Mouse (Mus musculus) kidney, postnatal 14 days (tissue): ENCODE results near the gene Fstl4.

Experiments used
- DNase-seq: peaks from one replicate; pipeline ENCODE4 v3.0.0; 2022; ENCODE audit warnings: mixed read lengths

The Fstl4 gene

DNA sequence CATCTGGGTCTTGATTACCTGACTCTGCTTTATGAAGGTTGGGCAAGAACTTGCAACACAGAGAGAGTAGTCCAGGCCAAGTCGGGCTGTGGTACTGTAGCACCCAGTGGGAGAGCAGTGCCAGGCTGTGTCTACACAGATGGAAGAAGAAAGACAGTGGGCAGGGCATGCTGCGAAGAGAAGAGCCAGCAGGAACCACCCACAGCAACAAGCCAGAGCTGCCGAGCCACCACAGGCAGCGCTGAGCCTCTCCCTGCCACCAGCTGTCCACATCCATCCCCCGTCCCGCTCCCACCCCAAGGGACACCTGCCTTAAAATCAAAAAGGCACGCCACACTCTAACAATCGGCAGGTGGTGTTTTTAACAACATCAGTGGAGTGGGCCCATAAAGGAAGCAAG is 332.9 kb downstream of the Fstl4 start:
- no peak for DNase-seq

DNA sequence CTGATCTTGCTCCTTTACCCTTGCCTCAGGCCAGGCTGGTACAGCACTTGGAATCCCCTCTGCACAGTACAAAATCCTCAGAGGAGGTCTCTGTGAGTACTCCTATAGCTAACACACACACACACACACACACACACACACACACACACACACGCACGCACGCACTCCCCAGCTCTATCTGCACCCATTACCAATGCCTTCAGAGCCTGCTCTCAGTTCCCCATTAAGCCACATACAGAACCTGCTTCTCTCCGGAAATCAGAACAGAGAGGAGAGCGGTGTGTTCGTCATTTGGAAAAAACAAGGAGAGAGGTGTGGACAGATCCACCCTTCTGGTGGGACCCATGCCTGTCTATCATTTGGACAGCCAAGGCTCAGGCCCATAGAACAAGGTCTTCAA is 333.4 kb downstream of the Fstl4 start:
- no peak for DNase-seq

DNA sequence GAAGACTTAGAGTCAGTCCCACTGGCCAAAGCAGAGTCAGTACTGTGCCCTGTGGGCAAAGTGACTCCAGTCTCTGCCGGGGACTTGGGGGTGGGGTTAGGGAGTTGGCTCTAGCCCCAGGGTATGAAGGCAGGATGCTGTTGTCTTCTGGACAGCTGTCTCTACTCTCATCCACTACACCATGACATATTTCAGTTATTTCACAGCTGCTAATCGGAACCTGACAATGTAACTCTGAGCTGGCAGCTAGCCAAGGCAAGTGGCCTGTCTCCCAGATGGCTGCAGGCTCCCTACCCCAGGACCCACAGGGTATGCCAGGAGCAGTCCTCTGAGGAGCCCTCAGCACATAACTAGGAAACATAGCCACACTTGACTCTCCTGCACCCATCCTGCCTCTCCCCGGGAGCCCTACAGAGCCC is 334.4 kb downstream of the Fstl4 start:
- peak; percentile 18 for DNase-seq

DNA sequence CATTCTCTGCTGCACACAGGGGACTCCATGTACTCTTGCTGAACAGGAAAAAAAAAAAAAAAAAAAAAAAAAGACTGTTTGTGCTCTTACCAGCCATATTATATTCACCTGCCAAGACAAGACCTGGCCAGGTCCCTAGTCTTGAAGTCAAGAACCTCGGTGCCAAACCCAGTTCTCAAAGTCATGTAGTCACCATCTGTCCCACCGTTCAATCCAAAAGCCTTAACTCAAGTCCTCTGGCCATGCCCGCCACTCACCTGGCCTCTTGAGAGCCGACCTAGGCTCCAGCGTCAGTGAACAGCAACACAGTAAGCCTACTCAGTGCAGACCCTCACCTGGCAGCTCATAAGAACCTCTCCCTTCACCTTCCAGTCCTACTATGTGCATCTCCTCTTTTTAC is 334.9 kb downstream of the Fstl4 start:
- DNase-seq: no peak

DNA sequence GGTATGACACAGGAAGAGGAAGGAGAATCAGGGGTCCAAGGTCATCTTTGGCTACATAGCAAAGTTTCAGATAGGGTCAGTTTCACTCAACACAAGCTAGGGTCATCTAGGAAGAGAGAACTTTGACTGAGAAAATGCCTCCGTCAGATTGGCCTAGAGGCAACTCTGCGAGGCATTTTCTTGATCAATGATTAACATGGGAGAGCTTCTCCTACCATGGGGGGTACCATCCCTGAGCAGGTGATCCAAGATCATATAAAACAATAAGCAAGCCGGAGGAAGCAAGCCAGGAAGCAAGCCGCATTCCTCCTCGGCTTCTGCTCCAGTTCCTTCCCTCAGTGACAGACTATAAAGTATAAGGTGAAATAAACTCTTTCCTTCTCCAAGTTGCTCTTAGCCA is 337.3 kb downstream of the Fstl4 start:
- peak; percentile 44 for DNase-seq

DNA sequence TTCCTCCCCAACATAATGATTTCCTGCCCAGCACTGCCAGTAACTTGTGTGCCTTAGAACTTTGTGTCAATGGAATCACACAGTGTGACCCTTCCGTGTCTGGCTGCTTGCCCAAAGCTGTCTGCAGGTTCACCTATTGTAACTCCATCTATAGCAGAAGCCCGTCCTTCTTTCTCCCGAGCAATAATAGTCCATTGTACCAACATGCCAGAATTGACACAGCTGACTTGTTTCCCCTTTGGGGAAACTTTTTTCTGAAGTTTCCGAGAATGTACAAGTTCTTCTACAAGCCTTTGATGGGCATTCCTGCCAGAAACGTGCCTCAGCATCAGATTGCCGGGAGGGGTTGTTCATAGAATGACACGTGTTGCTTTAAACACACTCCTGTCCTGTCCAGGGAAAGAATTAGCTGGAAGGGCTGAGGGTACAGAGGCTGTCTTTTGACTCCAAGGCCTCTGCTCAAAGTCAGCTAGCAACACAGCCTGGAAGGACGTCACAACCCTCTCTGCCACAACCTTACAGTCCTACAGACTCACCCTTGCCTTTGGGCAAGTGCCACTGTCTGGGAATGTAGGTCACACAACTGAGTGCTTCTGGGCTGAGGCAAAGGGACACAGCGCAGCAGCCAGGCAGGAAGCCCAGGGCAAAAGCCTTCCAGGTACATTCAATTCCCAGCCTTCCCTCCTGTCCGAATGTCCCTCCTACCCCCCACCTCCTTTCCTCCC is 339.3 kb downstream of the Fstl4 start:
- peak; percentile 51 for DNase-seq

DNA sequence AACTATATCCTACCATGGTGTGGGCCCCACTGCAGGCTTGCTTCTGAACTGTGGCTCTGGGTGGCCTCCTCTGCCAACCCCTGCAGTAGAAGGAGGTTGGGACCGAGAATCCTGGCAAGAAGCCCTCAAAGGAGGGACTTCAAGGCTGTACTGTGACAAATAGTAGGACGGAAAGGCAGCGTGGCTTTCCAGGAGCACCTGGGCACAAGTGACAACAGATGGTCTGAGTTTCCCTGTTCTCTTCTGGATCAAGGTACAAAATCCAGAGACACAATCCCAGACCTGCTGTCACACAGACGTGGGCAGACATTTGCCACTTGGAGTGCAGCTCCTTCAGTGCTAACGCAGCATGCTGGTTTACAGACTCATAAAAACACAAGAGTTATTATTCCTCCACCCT is 343.3 kb downstream of the Fstl4 start:
- no peak for DNase-seq

DNA sequence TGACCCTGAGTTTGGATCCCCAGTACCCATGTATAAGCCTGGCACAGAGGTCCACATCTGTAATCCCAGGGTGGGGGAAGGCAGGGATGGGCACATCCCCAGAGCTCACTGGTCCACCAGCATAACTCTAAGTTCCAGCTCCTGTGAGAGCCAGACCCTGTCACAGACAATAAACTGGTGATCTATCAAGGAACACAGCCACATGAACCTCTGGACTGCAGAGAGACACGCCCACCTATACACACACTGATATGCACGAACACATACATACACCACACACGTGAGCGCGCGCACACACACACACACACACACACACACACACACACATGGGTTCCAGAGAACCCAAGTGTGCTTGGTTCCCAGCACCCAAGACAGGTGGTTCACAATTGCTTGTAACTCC is 344.4 kb downstream of the Fstl4 start:
- DNase-seq: no peak

DNA sequence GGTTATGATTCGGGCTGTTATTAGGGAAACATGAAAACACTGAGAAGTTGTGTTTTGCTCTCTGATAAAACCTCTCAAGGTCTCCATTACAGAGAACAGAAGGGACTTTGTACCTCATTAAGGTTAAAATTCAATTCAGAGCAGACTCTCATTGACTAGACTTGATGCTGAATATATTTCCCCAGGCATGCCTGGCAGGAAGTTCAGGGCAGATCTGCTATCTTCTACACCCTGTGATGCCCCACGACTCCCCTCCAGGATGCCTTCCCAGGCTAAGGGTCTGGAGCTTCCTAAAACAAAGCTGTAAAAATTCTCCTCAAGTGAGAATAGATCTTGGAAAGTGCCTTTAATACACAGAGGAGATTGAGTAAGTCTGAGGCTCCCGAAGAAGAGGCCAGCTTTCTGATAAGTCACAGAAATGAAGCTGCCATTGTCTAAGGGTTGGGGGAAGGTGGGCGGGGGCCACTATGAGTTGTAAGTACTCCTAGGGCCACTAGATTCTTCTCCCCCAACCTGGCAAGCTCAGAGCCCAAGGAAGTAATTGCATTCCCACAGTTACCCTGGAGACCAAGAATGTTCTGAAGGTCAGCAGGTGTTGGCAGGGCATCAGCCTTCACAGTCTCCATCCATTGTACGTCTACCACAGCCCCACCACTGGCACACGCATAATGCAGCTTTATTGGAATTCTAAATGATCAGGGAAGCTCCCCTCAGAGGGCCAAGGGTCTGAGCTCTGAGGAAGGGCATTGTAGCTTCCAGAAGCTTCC is 345.4 kb downstream of the Fstl4 start:
- DNase-seq: peak; percentile 68

DNA sequence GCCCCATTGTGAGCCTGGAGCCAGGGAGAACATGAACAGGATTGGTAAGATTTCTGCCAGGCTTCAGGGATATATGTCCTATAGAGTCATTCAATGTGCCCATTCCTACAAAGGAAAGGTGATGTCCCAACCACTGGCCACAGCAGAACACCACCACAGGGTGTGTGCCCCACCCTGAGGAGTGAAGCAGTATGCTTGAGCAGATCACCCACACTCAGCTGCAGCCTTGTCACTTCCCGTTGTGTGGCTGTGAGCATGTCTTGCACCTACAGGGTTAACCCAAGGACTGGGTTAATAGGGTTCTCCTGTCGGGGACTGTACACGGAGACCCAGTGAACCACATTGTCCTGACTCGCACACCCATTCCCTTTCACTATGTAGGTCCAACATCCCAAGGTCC is 351.3 kb downstream of the Fstl4 start:
- DNase-seq: no peak

DNA sequence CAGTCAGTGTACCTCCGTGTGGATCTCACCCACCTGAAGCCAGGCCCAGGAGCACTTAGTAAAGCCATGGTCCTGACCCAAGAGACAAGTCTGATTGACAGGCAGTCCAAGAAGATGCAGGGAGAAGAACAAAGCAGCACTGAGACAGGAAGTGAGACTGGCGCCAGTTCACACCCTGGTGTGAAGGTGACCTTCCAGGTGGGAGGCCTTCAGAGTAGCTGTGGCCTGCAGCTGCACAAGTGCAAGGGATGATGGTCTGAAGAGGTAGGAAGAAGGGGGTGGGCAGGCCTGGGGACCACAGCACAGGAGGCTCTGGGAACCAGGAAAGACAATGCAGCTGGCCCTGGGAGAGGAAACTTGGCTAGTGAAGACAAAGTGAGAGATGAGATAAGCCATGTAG is 351.9 kb downstream of the Fstl4 start:
- no peak for DNase-seq

DNA sequence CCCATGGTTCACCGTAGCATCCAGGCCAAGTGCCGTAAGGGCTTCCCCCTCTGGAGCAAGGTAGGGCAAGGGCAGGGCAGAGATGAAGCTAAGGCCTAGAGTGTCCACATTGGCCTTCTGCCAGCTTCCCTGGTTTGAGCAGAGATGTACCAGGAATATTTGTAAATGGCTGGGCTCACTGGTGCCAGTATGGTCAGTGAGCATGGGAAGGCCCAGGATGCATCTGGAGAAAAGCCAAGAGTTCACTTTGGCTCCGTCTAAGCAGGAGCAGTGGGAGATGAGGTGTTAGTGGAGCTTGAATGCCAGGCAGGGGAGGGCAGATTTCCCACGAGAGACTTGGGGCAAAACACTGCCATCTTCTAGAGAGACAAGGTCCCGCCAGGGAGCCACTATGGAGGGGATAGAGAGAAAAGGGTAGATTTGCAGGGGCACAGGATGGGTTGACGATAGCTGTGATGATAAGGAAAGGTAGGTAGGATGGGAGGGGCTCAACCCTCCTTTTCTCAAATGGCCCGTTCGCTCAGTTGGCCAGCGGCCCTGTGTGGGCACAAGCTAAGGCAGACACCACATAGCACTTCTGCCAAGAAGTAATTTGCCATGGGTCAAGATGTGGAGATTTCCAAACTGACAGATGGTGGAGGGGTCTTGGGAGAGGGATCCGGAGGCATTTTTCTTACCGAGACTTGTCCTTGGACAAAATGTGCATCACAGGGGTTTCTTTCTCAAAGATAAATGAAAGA is 354.0 kb downstream of the Fstl4 start:
- peak; percentile 63 for DNase-seq

DNA sequence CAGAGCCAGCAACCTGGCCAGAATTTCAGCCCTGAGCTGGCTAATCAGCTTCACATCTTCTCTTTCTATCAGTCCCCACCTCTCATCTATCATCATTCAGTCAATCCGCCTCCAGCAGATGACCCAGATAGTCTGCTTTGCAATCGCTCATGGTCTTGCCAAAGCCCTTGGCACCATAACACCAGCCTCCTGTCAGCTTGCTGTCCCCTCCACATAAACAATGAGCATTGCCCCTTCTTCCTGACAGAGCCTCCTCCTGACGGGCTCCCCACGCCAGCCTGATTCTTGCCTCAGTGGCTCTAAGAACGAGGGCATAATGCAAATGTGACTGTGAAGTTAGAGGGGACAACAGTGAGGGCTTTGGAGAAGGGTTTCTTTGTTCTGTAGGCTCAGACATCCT is 355.5 kb downstream of the Fstl4 start:
- no peak for DNase-seq

DNA sequence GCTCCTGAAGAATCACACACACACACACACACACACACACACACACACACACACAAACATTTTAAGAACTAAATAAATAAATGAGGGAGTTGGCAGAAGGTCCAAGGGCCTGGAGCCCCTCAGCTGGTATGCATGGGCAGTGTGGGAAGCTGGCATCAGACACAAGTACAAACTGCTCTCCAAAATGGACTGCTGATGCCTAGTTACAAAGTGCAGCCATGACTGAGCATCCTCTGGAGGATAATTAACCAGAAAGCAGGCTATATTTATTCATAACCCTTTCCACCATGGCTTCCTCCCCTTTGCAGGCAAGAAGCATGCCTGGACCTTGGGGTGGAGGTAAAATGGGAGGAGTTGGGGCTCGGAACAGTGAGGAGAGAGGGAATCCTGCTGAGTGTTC is 356.8 kb downstream of the Fstl4 start:
- DNase-seq: peak; percentile 72

DNA sequence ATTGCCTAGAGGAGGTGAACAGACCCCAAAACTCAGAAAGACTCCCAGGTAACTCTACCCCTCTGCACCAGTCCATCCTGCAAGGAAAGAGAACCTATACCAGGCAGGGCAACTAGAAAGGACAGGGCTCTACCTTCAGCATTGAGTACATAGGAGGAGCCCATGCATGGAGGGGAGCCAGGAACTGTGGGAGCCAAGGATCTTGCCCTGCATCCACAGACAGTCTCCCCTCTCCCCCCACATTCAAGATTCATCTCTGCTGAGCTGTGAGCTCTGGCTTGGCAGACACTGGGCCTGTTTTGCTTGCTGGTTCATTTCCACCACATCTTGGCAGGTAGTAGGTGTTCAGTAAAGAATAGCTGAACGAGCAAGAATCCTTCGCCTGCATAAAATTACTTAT is 360.4 kb downstream of the Fstl4 start:
- no peak for DNase-seq

DNA sequence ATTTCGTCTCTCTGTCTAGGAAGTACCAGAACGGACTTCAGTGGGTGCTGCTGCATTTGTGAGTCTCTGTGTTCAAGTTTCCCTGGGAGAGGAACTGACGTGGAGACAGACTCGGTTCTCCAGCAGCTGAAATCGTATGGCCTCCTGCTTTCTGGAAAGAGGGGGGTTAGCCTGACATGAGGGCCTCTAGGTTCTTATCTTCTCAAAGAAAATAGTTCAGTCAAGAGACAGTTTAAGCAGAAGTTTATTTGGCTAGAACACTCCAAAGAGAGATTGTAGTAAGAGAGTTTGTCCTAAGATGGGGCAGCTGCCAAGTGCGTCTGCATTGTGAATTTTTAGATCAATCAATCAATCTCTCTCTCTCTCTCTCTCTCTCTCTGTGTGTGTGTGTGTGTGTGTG is 362.2 kb downstream of the Fstl4 start:
- DNase-seq: no peak

DNA sequence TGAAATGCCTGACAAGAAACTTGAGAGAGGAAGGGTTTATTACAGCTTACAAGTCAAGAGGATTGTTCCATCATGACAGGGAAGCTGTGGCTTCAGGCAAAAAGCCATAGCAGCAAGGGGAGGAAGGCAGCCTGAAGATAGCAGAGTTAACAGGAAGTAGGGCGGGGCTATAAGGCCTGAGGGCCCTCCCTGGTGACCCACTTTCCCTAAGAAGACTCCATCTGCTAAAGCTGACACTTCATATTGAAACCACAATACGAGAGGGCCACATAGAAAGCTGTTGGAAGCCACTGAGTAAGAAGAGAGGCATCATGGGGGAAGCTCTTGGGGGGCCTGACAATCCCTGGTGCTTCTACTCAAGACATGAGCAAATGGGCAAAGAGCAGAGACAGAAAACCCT is 364.2 kb downstream of the Fstl4 start:
- DNase-seq: no peak

DNA sequence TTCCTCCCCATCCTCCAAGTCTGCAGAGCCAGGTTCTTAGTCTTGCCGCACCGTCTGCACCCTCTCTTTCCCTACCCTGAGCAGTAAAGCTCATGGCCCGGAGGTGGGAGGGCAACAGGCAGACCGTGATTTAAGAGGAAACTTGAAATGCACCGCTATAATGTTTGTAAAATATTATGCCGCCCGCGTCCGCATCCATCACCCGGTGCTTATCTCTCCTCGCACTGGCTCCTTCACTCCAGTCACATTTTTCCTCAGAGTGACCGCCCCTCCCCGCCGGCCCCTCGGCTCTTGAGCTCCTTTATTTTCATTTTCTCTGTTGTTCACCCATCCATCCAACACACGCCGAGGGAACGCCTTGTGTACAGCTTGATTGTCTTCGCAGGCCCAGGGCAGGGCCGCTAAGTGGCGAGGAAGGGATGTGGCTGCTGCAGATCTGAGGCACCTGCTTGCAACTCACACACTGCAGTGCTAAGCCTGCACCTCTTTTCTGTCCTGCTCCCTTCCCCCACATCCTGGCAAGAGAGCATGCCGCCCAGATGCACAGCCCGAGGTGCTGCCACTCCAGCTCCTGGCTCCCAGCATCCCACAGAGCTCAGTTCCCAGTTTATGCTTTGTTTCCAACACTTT is 368.1 kb downstream of the Fstl4 start:
- no peak for DNase-seq

DNA sequence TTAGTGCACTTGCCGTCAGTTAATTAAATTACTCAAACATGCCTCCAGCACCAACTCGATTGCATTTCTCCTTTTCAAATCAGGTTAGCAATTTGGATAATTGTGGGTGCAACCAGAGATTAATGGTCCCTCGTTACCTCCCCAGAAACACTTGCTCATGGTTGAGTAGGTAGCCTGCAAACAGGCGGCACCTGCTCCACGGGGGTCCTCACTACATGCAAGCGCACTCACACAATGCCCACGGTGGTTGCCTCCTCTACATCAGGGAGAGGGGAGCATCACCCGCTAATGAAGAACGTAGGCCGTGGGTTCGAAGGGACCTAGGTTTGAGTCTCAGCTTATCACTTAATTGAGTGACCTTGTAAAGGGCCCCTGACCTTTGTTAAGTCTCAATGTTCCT is 371.9 kb downstream of the Fstl4 start:
- DNase-seq: no peak

DNA sequence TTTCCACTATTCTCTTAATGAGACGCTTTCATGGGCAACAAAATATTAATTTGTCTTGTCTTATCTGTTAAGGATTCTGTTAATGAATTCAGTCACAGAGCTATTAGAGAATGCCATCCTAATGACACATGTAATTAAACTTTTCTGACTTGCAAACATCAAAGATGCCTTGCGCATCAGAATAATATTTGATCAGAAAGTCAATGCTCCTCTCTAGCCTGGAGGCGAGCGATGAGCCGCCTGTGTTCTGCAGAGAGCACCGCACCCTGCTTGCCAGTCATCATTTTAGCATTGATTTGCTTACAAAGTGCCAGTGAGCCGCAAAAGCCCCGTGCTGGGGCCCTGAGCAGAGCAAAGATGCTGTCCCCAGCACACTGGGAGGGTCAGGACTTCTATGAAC is 372.9 kb downstream of the Fstl4 start:
- DNase-seq: no peak

DNA sequence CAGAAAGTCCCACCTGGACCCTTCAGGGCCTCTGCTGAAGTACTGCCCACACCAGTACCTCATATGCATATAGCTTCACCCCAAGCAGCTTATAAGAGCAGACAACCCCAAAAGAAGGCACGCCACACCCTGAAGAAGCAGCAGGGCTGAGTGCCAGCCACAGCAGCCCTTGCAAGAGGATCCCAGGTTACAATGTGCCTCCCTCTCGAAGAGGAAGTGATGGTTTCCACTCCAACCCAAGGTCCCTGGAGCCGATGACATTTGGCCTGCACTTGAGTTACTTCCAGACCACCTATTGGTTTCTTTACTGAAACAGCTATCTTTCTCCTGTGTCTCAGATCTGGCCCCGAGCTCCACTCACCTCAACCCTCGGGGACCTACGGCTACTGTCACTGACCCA is 373.8 kb downstream of the Fstl4 start:
- DNase-seq: no peak

DNA sequence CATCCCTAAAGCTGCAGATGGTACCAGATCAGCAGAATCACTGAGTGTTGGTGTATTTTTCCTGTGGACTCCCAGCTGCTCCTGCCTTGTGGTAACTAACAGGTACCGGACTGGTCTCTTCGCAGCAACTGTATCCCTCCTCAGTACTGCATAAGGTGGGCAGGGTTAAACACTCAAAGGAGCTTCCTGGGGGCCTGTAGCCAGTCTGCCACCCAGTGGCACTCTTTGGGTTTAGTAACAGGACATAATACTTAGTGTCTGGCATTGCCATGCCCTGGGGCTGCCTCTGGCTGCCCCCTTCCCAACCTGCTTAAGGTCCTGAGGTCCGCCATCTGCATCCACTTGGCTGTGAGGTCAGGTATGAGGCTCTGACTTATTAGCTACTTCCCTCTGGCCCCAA is 375.2 kb downstream of the Fstl4 start:
- DNase-seq: no peak

DNA sequence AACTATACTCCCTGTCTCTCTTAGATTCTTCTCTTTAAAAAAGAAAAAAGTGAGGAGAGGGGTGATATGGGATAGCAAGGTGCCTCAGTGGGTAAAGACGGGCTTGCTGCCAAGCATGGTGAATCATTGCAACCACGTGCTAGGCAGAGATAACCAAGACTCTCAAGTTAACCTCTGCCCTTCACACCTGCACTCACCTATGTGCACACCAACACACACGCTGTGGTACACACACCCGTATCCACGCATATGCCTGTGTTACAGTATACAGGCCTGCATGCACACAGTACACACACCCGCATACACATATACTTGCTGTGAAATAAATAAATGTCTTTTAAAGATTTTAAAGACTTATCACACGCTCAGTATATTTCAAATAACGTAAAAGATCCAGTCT is 375.8 kb downstream of the Fstl4 start:
- DNase-seq: no peak
